Mouse (Mus musculus): Measurements from ENCODE around the gene Hinfp. TPM values are rescaled to one million over a fixed set of nuclear protein-coding genes. Genes with fewer than 3 reads are reported as not detected.
"Not testable (repeated sequence)": the region's sequence is repeated elsewhere in the genome, so short reads cannot be mapped to it uniquely, and the experiment has no call there.

The Hinfp gene
- polyA plus RNA-seq, 1 experiment from 2014 or later = 21.2 TPM

DNA sequence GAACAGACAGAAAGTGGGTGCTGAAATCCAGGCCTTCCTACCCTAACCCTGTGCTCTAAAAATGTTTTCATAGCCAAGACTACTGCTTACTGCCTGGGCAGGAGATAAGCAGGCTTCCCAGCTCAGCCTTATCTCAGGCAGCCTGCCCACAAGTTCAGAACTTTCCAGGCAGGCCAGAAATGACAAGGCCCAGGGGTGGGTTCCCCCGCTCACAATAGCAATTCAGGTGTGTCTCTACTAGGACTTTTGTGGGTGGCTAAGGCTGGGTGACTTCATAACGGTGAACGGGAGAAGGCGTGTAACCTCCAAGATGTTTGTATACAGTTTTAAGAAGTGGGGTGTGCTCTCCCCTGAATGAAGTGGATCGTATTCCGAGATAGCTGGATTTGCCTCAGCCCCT is 37.8 kb upstream of the Hinfp start:
- peaks cover 5% of the 10 kb centered on the region; the same call in 1 of the 2 replicates for H3K36me3 ChIP-seq (ENCODE audit: control insufficient read depth, insufficient read depth, low read length)
- peaks cover 22% of the 10 kb centered on the region; the same call in 1 of the 2 replicates for H3K4me1 ChIP-seq (ENCODE audit: control insufficient read depth, insufficient read depth, low read length)
- peak; percentile 22 for ATAC-seq (ENCODE audit: insufficient read depth, low FRiP score)
- WGBS = 5% methylated on average over 6 of the region's 6 CpGs
- peak overlapping the region; percentile 96 for H3K4me3 ChIP-seq (replicated peaks; ENCODE audit: low read length)
- H3K9ac ChIP-seq (ENCODE audit: low read length) = peak overlapping the region; percentile 94
- peak overlapping the region; percentile 81 for H3K4me2 ChIP-seq (ENCODE audit: low read depth, low read length)
- no peaks in the 10 kb centered on the region for H3K9me3 ChIP-seq (replicated peaks; ENCODE audit: control insufficient read depth, low read length)
- peak overlapping the region; percentile 99 for H3K27ac ChIP-seq (ENCODE audit: low read length)
- no peaks in the 10 kb centered on the region for H3K27me3 ChIP-seq (ENCODE audit: control insufficient read depth, insufficient read depth, low read length)

DNA sequence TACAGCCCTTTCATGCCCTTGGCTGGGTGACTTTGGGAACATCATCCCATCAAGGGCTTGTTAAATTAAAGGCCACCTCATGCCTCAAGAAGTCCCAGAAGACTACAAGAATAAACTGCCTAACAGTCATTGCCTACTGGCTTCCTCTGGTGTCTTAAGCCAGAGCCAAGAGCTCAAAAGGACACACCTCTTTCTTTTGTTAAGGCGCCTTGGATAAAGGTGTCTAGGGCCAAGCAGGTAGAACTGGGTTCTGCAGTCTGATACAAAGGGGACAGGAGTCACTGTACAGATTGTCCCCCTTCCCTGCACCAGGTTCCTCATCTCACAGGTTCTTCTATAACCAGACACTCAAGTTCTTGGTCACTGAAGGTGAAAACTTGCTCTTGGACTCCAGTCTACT is 37.1 kb upstream of the Hinfp start:
- WGBS = 50% methylated on average over 1 of the region's 1 CpGs
- peak overlapping the region; percentile 81 for H3K4me2 ChIP-seq (ENCODE audit: low read depth, low read length)
- H3K4me1 ChIP-seq (ENCODE audit: control insufficient read depth, insufficient read depth, low read length) = peaks cover 24% of the 10 kb centered on the region
- H3K9ac ChIP-seq (ENCODE audit: low read length) = peak overlapping the region; percentile 94
- H3K4me3 ChIP-seq (replicated peaks; ENCODE audit: low read length) = peak overlapping the region; percentile 96; the same call in 1 of the 2 replicates
- H3K9me3 ChIP-seq (replicated peaks; ENCODE audit: control insufficient read depth, low read length) = no peaks in the 10 kb centered on the region
- no peaks in the 10 kb centered on the region for H3K27me3 ChIP-seq (ENCODE audit: control insufficient read depth, insufficient read depth, low read length)
- ATAC-seq (ENCODE audit: insufficient read depth, low FRiP score) = no peak
- H3K36me3 ChIP-seq (ENCODE audit: control insufficient read depth, insufficient read depth, low read length) = no peaks in the 10 kb centered on the region
- H3K27ac ChIP-seq (ENCODE audit: low read length) = peak overlapping the region; percentile 99

DNA sequence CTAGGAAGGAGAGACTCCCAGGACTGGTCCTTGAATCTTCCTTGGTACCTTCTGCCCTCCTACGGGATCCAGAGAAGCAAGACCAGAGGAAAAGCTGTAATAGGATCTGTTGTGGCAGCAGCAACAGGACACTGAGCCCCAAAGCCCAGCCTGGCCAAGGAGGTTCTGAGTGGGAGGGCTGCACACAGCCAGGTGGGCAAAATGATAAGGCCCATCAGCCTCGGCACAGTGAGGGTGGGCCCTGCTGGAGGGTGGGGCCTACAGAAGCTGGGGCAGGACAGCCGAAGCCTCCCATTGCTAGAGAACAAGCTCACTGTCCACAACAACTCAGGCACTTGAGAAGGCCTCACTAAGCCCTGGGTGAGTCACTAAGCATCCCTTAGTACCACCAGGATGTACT is 36.7 kb upstream of the Hinfp start:
- Histone ChIP-seq H3K4me3 (replicated peaks; ENCODE audit: low read length) (peak overlapping the region; percentile 14), H3K27ac (ENCODE audit: low read length) (peak overlapping the region; percentile 99), H3K36me3 (ENCODE audit: control insufficient read depth, insufficient read depth, low read length) (0 out of 2 replicates have a peak, but pooled peaks cover under 1% of the 10 kb centered on the region), H3K27me3 (ENCODE audit: control insufficient read depth, insufficient read depth, low read length) (no peaks in the 10 kb centered on the region), H3K9ac (ENCODE audit: low read length) (peak overlapping the region; percentile 94), H3K4me1 (ENCODE audit: control insufficient read depth, insufficient read depth, low read length) (peaks cover 29% of the 10 kb centered on the region), H3K9me3 (replicated peaks; ENCODE audit: control insufficient read depth, low read length) (no peaks in the 10 kb centered on the region), H3K4me2 (ENCODE audit: low read depth, low read length) (peak overlapping the region; percentile 81; the same call in 1 of the 2 replicates)
- ATAC-seq (ENCODE audit: insufficient read depth, low FRiP score) = no peak
- 67% methylated on average over 3 of the region's 3 CpGs for WGBS

DNA sequence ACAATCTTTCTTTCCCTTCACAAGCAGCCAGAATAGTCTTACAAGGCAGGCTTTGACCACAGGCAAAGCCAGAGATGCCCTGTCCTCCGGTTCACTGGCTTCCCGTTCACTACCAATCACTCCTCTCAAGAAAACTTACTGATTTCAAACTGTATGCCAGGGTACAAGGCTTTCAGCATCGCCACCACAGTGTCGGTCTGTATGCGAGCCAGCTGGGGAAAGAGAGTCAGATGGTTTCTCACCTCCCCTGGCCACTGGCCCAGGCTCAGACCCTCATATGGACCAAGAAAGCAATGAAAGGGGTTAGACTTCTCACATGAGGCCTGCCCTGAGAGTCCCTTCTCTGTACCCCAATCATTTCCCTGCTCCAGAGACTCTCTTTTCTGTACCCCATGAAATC is 36.0 kb upstream of the Hinfp start:
- no peaks in the 10 kb centered on the region for H3K9me3 ChIP-seq (replicated peaks; ENCODE audit: control insufficient read depth, low read length)
- H3K4me3 ChIP-seq (replicated peaks; ENCODE audit: low read length) = peak overlapping the region; percentile 14
- H3K27ac ChIP-seq (ENCODE audit: low read length) = peak overlapping the region; percentile 99
- H3K36me3 ChIP-seq (ENCODE audit: control insufficient read depth, insufficient read depth, low read length) = 0 out of 2 replicates have a peak, but pooled peaks cover 7% of the 10 kb centered on the region
- no peaks in the 10 kb centered on the region for H3K27me3 ChIP-seq (ENCODE audit: control insufficient read depth, insufficient read depth, low read length)
- H3K4me2 ChIP-seq (ENCODE audit: low read depth, low read length) = no peak overlapping the region
- ATAC-seq (ENCODE audit: insufficient read depth, low FRiP score) = no peak
- WGBS = 91% methylated on average over 5 of the region's 5 CpGs
- H3K9ac ChIP-seq (ENCODE audit: low read length) = peak overlapping the region; percentile 94; the same call in 1 of the 2 replicates
- peaks cover 35% of the 10 kb centered on the region for H3K4me1 ChIP-seq (ENCODE audit: control insufficient read depth, insufficient read depth, low read length)

DNA sequence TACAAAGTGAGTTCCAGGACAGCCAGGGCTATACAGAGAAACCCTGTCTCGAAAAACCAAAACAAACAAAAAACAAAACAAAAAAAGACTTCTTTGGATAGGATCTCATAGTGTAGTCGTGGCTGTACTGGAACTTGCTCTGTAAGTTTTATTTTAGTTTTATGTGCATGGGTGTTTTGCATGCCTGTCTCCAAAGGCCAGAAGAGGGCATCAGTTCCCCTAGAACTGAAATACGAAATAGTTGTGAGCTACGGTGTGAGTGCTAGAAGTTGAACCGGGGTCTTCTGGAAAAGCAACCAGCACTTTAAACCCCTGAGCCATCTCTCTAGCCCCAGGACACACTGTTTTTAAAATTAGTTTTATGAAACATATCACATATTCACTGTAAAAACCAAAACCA is 33.1 kb upstream of the Hinfp start:
- WGBS = 81% methylated on average over 5 of the region's 5 CpGs
- ATAC-seq (ENCODE audit: insufficient read depth, low FRiP score) = no peak
- no peaks in the 10 kb centered on the region for H3K27me3 ChIP-seq (ENCODE audit: control insufficient read depth, insufficient read depth, low read length)
- no peaks in the 10 kb centered on the region for H3K9me3 ChIP-seq (replicated peaks; ENCODE audit: control insufficient read depth, low read length)
- H3K27ac ChIP-seq (ENCODE audit: low read length) = no peak overlapping the region
- no peak overlapping the region for H3K9ac ChIP-seq (ENCODE audit: low read length)
- 0 out of 2 replicates have a peak, but pooled peaks cover 11% of the 10 kb centered on the region for H3K36me3 ChIP-seq (ENCODE audit: control insufficient read depth, insufficient read depth, low read length)
- H3K4me2 ChIP-seq (ENCODE audit: low read depth, low read length) = no peak overlapping the region
- no peak overlapping the region for H3K4me3 ChIP-seq (replicated peaks; ENCODE audit: low read length)
- peaks cover 38% of the 10 kb centered on the region for H3K4me1 ChIP-seq (ENCODE audit: control insufficient read depth, insufficient read depth, low read length)

DNA sequence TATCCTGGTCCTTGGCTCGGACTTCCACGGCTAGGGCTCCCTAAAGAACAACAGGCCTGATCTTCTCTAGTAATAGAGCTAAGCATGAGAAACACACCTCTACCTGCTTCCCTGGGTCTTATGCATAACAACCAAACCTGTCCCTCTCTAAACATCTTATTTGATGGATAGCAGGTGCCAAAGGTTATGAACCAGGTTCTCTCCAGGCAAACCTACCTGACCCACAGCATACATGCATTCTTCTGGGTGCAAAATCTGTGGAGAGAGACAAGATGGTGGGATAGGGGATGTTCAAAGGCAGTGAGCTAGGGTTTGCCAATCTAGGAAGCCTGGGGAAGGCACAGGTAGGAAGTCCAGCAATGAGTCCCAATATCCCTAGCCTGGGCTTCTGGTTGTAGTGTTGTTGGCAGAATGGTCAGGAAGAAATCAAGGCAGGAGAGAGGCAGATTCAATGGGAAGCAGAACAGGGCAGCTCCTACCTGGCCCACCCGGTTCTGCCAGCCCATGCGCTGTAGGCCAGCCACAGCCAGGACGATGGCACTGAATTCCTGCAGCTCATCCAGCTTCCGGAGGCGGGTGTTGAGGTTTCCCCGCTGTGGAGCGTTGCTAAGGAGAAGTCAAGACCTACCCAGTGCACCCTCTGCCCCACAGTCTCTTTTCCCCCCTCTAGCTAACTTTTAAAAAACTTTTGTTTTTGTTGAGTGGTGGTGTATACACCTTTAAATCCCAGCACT is 32.1 kb upstream of the Hinfp start:
- H3K9me3 ChIP-seq (replicated peaks; ENCODE audit: control insufficient read depth, low read length) = no peaks in the 10 kb centered on the region
- ATAC-seq (ENCODE audit: insufficient read depth, low FRiP score) = no peak

DNA sequence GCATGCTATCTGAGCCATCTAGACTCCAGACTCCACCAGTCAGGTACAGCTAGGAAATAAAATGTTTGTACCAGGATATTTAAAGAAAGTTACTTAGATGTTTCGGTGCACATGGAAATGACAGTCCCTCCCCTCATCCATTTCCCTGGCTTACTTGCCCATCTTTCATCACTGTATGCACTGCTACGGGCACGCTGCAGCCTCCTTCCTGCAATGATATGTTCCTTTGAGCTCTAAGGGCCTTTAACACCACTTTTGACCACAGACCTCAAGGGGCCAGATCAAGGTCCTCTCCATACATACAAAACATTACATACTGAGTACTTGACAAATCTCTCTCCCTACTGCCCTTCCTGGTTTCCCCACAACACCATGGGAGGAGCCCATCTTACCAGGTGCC is 31.5 kb upstream of the Hinfp start:
- H3K4me1 ChIP-seq (ENCODE audit: control insufficient read depth, insufficient read depth, low read length) = peaks cover 24% of the 10 kb centered on the region
- peak overlapping the region; percentile 61 for H3K9ac ChIP-seq (ENCODE audit: low read length)
- ATAC-seq (ENCODE audit: insufficient read depth, low FRiP score) = no peak
- no peaks in the 10 kb centered on the region for H3K27me3 ChIP-seq (ENCODE audit: control insufficient read depth, insufficient read depth, low read length)
- peak overlapping the region; percentile 97 for H3K4me3 ChIP-seq (replicated peaks; ENCODE audit: low read length)
- peak overlapping the region; percentile 84 for H3K4me2 ChIP-seq (ENCODE audit: low read depth, low read length)
- peaks cover 25% of the 10 kb centered on the region for H3K36me3 ChIP-seq (ENCODE audit: control insufficient read depth, insufficient read depth, low read length)
- no peaks in the 10 kb centered on the region for H3K9me3 ChIP-seq (replicated peaks; ENCODE audit: control insufficient read depth, low read length)
- H3K27ac ChIP-seq (ENCODE audit: low read length) = peak overlapping the region; percentile 27; the same call in 1 of the 2 replicates
- 58% methylated on average over 3 of the region's 3 CpGs for WGBS

More for the DNA sequence above, 32.1 kb upstream of the Hinfp start:
- Histone ChIP-seq H3K27me3 (ENCODE audit: control insufficient read depth, insufficient read depth, low read length) (no peaks in the 10 kb centered on the region), H3K27ac (ENCODE audit: low read length) (peak overlapping the region; percentile 27; the same call in 1 of the 2 replicates), H3K36me3 (ENCODE audit: control insufficient read depth, insufficient read depth, low read length) (peaks cover 20% of the 10 kb centered on the region), H3K9ac (ENCODE audit: low read length) (peak overlapping the region; percentile 61), H3K4me1 (ENCODE audit: control insufficient read depth, insufficient read depth, low read length) (peaks cover 30% of the 10 kb centered on the region), H3K4me3 (replicated peaks; ENCODE audit: low read length) (peak overlapping the region; percentile 97), H3K4me2 (ENCODE audit: low read depth, low read length) (peak overlapping the region; percentile 84)
- 60% methylated on average over 9 of the region's 9 CpGs for WGBS

DNA sequence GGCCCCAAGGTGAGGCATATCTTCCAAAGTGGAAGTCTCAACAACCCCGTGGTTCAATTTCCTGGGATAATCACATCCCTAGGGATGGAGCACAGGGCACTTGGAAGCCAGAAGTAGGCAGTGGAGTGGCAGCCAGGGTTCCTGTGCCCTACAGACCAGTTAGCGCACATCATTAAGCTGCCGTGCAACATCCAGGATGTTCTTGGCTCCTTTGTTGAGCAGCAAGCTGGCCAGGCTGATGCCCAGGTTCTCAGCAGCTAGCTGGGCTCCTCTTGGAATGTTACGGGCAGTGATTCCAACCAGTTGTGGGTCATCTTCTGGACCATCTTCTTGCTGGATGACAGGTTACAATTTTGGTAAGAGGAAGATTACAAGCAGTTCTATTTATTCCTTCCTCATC is 31.0 kb upstream of the Hinfp start:
- 31% methylated on average over 4 of the region's 4 CpGs for WGBS
- peaks cover 19% of the 10 kb centered on the region for H3K4me1 ChIP-seq (ENCODE audit: control insufficient read depth, insufficient read depth, low read length)
- H3K36me3 ChIP-seq (ENCODE audit: control insufficient read depth, insufficient read depth, low read length) = peaks cover 30% of the 10 kb centered on the region
- not testable (repeated sequence) for ATAC-seq (ENCODE audit: insufficient read depth, low FRiP score); H3K27me3 ChIP-seq (ENCODE audit: control insufficient read depth, insufficient read depth, low read length); H3K9me3 ChIP-seq (replicated peaks; ENCODE audit: control insufficient read depth, low read length)
- H3K4me3 ChIP-seq (replicated peaks; ENCODE audit: low read length) = peak overlapping the region; percentile 97
- peak overlapping the region; percentile 61 for H3K9ac ChIP-seq (ENCODE audit: low read length)
- H3K27ac ChIP-seq (ENCODE audit: low read length) = peak overlapping the region; percentile 27; the same call in 1 of the 2 replicates
- peak overlapping the region; percentile 84 for H3K4me2 ChIP-seq (ENCODE audit: low read depth, low read length)

DNA sequence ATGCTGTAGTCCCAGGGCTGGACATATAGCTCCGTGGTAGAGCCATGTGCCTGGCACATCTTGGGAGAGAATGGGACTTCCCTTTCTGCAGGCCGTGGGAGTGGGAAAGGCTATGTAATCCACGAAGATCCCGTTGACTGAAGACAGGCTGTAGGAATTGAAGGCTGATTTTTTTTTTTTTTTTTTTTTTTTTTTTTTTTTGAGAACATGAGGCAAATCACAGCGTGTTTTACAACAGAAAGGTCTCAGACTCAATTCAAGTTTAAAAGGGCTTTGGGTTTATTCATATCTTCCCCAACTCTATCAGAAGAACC is 30.6 kb upstream of the Hinfp start:
- peak overlapping the region; percentile 96 for H3K27ac ChIP-seq (ENCODE audit: low read length)
- ATAC-seq (ENCODE audit: insufficient read depth, low FRiP score) = no peak
- H3K36me3 ChIP-seq (ENCODE audit: control insufficient read depth, insufficient read depth, low read length) = peaks cover 32% of the 10 kb centered on the region
- peaks cover 16% of the 10 kb centered on the region for H3K4me1 ChIP-seq (ENCODE audit: control insufficient read depth, insufficient read depth, low read length)
- peak overlapping the region; percentile 99 for H3K9ac ChIP-seq (ENCODE audit: low read length)
- peak overlapping the region; percentile 97 for H3K4me3 ChIP-seq (replicated peaks; ENCODE audit: low read length)
- peak overlapping the region; percentile 84 for H3K4me2 ChIP-seq (ENCODE audit: low read depth, low read length)
- no peaks in the 10 kb centered on the region for H3K27me3 ChIP-seq (ENCODE audit: control insufficient read depth, insufficient read depth, low read length)
- no peaks in the 10 kb centered on the region for H3K9me3 ChIP-seq (replicated peaks; ENCODE audit: control insufficient read depth, low read length)
- WGBS = 4% methylated on average over 5 of the region's 5 CpGs
